Mouse (Mus musculus) stomach, postnatal 0 days (tissue): ENCODE results near the gene Rnf213. TPM values are rescaled to one million over a fixed set of nuclear protein-coding genes. Genes with fewer than 3 reads are reported as not detected.

ENCODE experiments used
- ATAC-seq: fragments of 200-750 bp; cut with Nextera tagmentation; 2 replicates; pipeline ENCODE4 v1.8.0; 2017; ENCODE audit not compliant: low FRiP score, low TSS enrichment
- DNase-seq: peaks from one replicate; pipeline ENCODE4 v3.0.0-alpha.2; 2016; ENCODE audit warnings: low spot score
- H3K27ac ChIP-seq: fragments of 300-500 bp; sonication (generic); replicated peaks from 2 replicates; pipeline ENCODE4 v1.5.1; 2014; ENCODE audit warnings: mild to moderate bottlenecking, control low read depth
- H3K27me3 ChIP-seq: fragments of 300-500 bp; sonication (generic); 2 replicates; pipeline ENCODE4 v1.6.1; 2014; ENCODE audit warnings: low read length; ENCODE audit not compliant: control insufficient read depth, insufficient read depth
- H3K36me3 ChIP-seq: fragments of 300-500 bp; sonication (generic); 2 replicates; pipeline ENCODE4 v1.6.1; 2014; ENCODE audit warnings: low read length, mixed read lengths; ENCODE audit not compliant: control insufficient read depth, insufficient read depth
- H3K4me1 ChIP-seq: fragments of 300-500 bp; sonication (generic); replicated peaks from 2 replicates; pipeline ENCODE4 v1.6.1; 2014; ENCODE audit warnings: antibody characterized with exemption; ENCODE audit not compliant: control insufficient read depth, insufficient read depth
- H3K4me2 ChIP-seq: fragments of 300-500 bp; sonication (generic); replicated peaks from 2 replicates; pipeline ENCODE4 v1.6.1; 2014; ENCODE audit warnings: low read depth, mild to moderate bottlenecking, control low read depth, moderate library complexity
- H3K4me3 ChIP-seq: fragments of 300-500 bp; sonication (generic); 2 replicates; pipeline ENCODE4 v1.5.1; 2014; ENCODE audit warnings: low read depth, low read length, control low read depth
- H3K9ac ChIP-seq: fragments of 300-500 bp; sonication (generic); 2 replicates; pipeline ENCODE4 v1.6.1; 2014; ENCODE audit warnings: mild to moderate bottlenecking, low read length, control low read depth, mixed read lengths
- H3K9me3 ChIP-seq: fragments of 300-500 bp; sonication (generic); 2 replicates; pipeline ENCODE4 v1.6.1; 2016; ENCODE audit warnings: low read length; ENCODE audit not compliant: control insufficient read depth
- CTCF ChIP-seq: IDR thresholded peaks from 2 replicates; pipeline ENCODE4 v1.5.1; 2016; ENCODE audit warnings: antibody characterized with exemption, low read depth, mild to moderate bottlenecking, moderate library complexity
- EP300 ChIP-seq: optimal IDR thresholded peaks from 2 replicates; pipeline ENCODE3; 2016; ENCODE audit warnings: antibody characterized with exemption
- WGBS: fragments of 180-500 bp; shearing (Covaris S2); extraction: QIAGEN DNeasy Blood & Tissue Kit; methylation state at CpG from one replicate; pipeline ENCODE4 v1.1.7; 2014; 5-methylcytosine and 5-hydroxymethylcytosine counted together
- polyA plus RNA-seq: library from polyadenylated mRNA; unstranded; fragments of >200 nt; fragmentation: Nextera tagmentation; extraction: Ambion mirVana; gene quantifications from 2 replicates; pipeline ENCODE4 v1.2.1, GENCODE M21; 2015

The Rnf213 gene
- polyA plus RNA-seq, 1 experiment from 2014 or later, result 4.4 TPM

DNA sequence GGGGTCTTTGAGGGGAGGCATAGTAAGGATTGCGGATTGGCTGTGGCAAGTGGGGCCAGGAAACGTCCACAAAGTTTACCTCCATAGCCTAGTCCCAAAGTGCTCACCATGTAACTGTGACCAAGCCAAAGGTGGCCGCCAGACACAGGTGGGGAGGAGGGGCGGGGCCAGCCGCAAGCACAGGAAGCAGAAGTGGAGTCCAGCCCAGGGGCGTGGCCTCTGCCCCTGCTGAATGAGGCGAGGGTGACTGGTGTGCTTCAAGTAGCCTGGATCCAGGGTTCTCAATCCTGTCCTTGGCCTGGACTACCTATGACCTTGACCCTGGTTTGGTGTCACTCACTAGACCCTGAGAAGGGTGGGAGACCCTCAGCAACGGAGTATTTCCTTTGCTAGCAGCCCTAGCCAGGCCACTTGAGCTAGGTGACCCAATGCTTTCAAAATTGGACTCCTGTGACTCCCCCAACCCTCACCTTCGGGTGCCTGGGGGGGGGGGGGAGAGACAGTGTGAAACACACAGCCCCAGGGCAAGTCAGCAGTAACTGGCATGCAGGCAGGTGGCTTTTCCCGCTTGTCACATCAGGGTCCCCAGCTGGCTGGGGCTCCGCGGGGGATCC is 792 bp upstream of the Rnf213 start:
- H3K27me3 ChIP-seq, result no peaks in the 10 kb centered on the region
- peak overlapping the region; percentile 57 for H3K4me3 ChIP-seq
- TF ChIP-seq CTCF (no peak), EP300 (no peak)
- H3K27ac ChIP-seq, result peak overlapping the region; percentile 82
- H3K9me3 ChIP-seq, result no peaks in the 10 kb centered on the region
- peak; percentile 69 for ATAC-seq
- H3K9ac ChIP-seq, result peak overlapping the region; percentile 63; the same call in 1 of the 2 replicates
- 14% methylated on average over 11 of the region's 12 CpGs for WGBS
- peak; percentile 93 for DNase-seq
- 0 out of 2 replicates have a peak, but pooled peaks cover 2% of the 10 kb centered on the region for H3K36me3 ChIP-seq
- peak overlapping the region; percentile 74 for H3K4me2 ChIP-seq
- H3K4me1 ChIP-seq, result no peaks in the 10 kb centered on the region; the same call in 1 of the 2 replicates

- Histone ChIP-seq H3K27me3 (no peaks in the 10 kb centered on the region), H3K27ac (peak overlapping the region; percentile 82), H3K9ac (peak overlapping the region; percentile 63), H3K36me3 (0 out of 2 replicates have a peak, but pooled peaks cover 2% of the 10 kb centered on the region), H3K9me3 (no peaks in the 10 kb centered on the region), H3K4me2 (peak overlapping the region; percentile 74), H3K4me1 (no peaks in the 10 kb centered on the region; the same call in 1 of the 2 replicates), H3K4me3 (peak overlapping the region; percentile 57)
- DNase-seq, result no peak
- WGBS, result 27% methylated on average over 7 of the region's 7 CpGs
- no peak for ATAC-seq
- TF ChIP-seq CTCF, result no peak
- TF ChIP-seq EP300, result no peak
These were observed 544 bp downstream of the Rnf213 start for GRCm38 (mm10) chr11:119393483-119393804.

GRCm38 (mm10) chr11:119394210-119394609 is 1.3 kb downstream of the Rnf213 start:
- TF ChIP-seq EP300 (no peak), CTCF (no peak)
- Histone ChIP-seq H3K9me3 (no peaks in the 10 kb centered on the region), H3K36me3 (0 out of 2 replicates have a peak, but pooled peaks cover 2% of the 10 kb centered on the region), H3K4me1 (no peaks in the 10 kb centered on the region; the same call in 1 of the 2 replicates), H3K4me3 (peak overlapping the region; percentile 57), H3K9ac (peak overlapping the region; percentile 63; the same call in 1 of the 2 replicates), H3K27me3 (no peaks in the 10 kb centered on the region), H3K27ac (no peak overlapping the region), H3K4me2 (peak overlapping the region; percentile 74)
- ATAC-seq (no peak), DNase-seq (peak; percentile 46)
- WGBS, result 60% methylated on average over 6 of the region's 6 CpGs

GRCm38 (mm10) chr11:119395394-119395793 is 2.5 kb downstream of the Rnf213 start:
- Histone ChIP-seq H3K27ac (no peak overlapping the region), H3K9me3 (no peaks in the 10 kb centered on the region), H3K4me2 (peak overlapping the region; percentile 74), H3K27me3 (no peaks in the 10 kb centered on the region), H3K9ac (no peak overlapping the region), H3K4me1 (no peaks in the 10 kb centered on the region; the same call in 1 of the 2 replicates), H3K4me3 (no peak overlapping the region), H3K36me3 (0 out of 2 replicates have a peak, but pooled peaks cover 2% of the 10 kb centered on the region)
- WGBS, result 41% methylated on average over 7 of the region's 7 CpGs
- no peak for DNase-seq
- ATAC-seq, result no peak
- TF ChIP-seq CTCF, result no peak
- no peak for TF ChIP-seq EP300

DNA sequence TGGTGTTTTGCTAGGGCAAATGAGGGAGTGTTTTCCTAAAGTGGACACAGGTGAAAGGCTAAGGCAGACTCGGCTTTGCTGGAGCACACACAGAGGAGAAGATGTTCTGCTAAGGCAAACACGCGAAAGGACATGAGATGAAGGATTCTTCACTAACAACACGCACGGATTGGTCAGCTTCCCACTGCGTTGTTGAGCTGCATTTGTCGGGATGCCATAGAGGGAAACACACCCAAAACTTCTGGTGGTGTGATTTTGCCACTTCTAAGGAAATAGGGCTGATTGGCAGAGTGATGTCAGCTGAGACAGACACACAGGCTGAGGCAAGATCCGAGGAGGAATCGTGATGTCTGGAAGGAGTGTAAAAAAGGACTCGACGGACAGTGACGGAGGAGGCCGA is 3.0 kb downstream of the Rnf213 start:
- DNase-seq (no peak), ATAC-seq (no peak)
- Histone ChIP-seq H3K4me1 (no peaks in the 10 kb centered on the region; the same call in 1 of the 2 replicates), H3K4me2 (no peak overlapping the region), H3K4me3 (no peak overlapping the region), H3K9ac (no peak overlapping the region), H3K9me3 (no peaks in the 10 kb centered on the region), H3K27ac (no peak overlapping the region), H3K36me3 (0 out of 2 replicates have a peak, but pooled peaks cover 2% of the 10 kb centered on the region), H3K27me3 (no peaks in the 10 kb centered on the region)
- TF ChIP-seq EP300 (no peak), CTCF (no peak)
- 47% methylated on average over 13 of the region's 13 CpGs for WGBS

DNA sequence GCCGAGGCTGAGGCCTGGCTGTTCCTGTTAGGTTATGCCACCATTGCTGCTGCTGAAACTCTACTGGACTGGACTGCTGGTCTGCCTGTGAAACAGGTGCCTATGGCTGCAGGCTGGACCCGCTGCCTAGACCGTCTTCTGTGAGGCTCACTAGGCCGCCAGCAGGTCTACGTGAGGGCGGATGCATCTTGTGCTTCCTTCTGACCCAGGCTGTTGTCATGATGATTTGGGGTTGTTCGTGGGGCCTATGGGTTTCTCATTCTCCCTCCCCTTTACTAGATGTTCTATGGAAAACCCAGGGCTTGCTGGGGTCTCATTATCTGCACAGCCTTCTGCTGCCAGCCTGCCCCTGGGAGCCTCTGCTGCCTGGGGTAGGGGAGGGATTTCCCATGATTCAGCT is 3.6 kb downstream of the Rnf213 start:
- Histone ChIP-seq H3K9ac (no peak overlapping the region), H3K27ac (no peak overlapping the region), H3K4me2 (no peak overlapping the region), H3K4me1 (no peaks in the 10 kb centered on the region; the same call in 1 of the 2 replicates), H3K36me3 (0 out of 2 replicates have a peak, but pooled peaks cover 2% of the 10 kb centered on the region), H3K9me3 (no peaks in the 10 kb centered on the region), H3K4me3 (no peak overlapping the region), H3K27me3 (no peaks in the 10 kb centered on the region)
- WGBS, result 80% methylated on average over 7 of the region's 7 CpGs
- ATAC-seq (no peak), DNase-seq (no peak)
- TF ChIP-seq EP300 (no peak), CTCF (no peak)
